Mouse (Mus musculus) megakaryocyte, adult 5-6 weeks (primary cell): ENCODE measurements around the gene Gm37240. TPM values are rescaled to one million over a fixed set of nuclear protein-coding genes. Genes with fewer than 3 reads are reported as not detected.
"Not testable (repeated sequence)": the region's sequence is repeated elsewhere in the genome, so short reads cannot be mapped to it uniquely, and the experiment has no call there.

Experiments used
- ATAC-seq: 2 replicates; pipeline ENCODE4 v1.8.0; 2016; ENCODE audit warnings: mild to moderate bottlenecking, inconsistent platforms; ENCODE audit not compliant: poor library complexity, severe bottlenecking
- total RNA-seq, 2 experiments: library from RNA; stranded (forward) in 1 of 2; stranded (reverse) in 1 of 2; fragments of 153-499, 151-499 nt in 1 of 2; fragments of 221-1000, 200-1000 nt in 1 of 2; gene quantifications; 2 replicates each; pipeline versions ENCODE4 v1.2.3 to v1.2.4; 2015 to 2017

Gm37240 gene
- total RNA-seq, 2 experiments from 2014 or later, result 0.07 to 0.15 TPM

DNA sequence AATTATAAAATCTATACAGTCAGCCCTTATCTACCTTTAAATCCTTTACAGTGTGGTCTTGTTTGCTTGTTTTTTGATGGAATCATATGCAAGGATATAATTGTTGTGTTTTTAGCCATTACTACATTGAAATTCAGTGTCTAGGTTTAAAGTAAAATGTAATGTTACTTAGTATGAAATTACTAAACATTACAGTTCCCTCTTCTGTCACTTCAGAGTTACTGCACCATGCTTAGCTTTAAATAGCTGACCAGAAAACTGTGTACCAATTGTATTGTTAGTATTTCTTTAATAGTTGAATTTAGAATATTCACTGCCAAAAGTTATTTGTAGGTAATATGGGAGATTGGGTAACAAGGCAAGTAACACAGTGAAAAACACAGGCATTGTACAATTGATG is 1017.2 kb downstream of the Gm37240 start:
- no peak for ATAC-seq

DNA sequence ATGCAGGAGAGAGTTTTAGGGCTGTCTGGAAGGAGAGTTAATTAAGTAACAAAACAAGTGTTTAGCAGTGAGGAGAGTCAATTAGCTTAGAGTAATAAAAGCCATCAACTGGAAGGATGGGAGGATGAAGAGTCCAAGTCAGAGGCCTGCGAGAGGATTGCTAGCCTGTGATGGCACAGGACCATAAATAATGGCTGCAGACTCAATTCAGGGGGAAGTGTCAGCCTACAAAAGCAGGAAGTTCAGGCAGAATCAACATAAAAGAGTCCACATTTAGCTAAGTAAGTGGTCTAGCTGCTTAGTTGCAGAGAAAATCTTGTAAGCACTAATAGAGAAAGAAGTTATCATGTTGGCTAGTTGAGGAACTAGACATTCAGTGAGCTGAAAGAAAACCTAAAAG is 1019.3 kb downstream of the Gm37240 start:
- ATAC-seq, result peak; percentile 40; the same call in 1 of the 2 replicates

GRCm38 (mm10) chr3:84867434-84867975 is 1019.8 kb downstream of the Gm37240 start:
- no peak for ATAC-seq

DNA sequence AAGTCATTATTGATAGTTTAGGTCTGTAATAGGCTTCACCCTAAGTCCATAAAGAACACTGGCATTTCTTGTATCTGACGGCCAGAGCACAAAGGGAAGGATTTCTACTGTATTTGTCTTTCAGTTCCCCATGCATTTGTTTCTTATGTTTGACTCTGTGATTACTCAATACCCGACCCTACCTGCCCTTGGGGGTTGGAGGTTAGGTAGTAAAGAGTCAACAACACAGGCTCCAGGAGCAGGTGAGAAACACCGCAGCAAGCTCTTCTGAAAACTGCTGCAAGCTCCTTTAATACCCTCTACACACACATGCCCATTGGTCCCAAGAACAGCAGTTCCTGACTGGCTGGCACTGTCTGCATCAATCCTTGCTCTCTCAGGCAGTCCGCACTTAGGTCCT is 1020.5 kb downstream of the Gm37240 start:
- ATAC-seq, result no peak

GRCm38 (mm10) chr3:84865684-84866083 is 1021.6 kb downstream of the Gm37240 start:
- no peak for ATAC-seq

- ATAC-seq, result not testable (repeated sequence)
Measured at GRCm38 (mm10) chr3:84861817-84862216, 1025.5 kb downstream of the Gm37240 start.

- ATAC-seq, result no peak
Measured at GRCm38 (mm10) chr3:84860669-84861068, 1026.6 kb downstream of the Gm37240 start.

- ATAC-seq, result peak; percentile 86
Measured at GRCm38 (mm10) chr3:84854440-84854839, 1032.9 kb downstream of the Gm37240 start.

GRCm38 (mm10) chr3:84852877-84853276 is 1034.4 kb downstream of the Gm37240 start:
- ATAC-seq, result peak; percentile 51

DNA sequence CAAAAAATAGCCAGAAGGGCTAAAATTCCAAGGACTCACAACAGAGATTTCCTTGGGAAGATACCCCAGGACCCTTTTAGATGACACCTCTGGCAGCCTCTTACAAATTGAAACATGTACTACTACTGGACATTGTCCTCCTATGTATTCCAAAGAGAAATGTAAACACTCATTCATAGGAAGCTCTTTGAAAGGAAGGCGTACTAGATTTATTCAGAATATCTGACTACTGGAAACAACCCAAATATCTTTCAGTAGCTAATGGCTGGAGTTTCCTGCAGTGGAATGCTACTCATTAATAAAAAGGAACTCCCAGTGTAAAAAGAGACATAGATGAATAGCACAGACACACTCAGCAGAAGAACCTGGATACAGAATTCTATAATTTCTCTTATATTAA is 1035.5 kb downstream of the Gm37240 start:
- no peak for ATAC-seq

DNA sequence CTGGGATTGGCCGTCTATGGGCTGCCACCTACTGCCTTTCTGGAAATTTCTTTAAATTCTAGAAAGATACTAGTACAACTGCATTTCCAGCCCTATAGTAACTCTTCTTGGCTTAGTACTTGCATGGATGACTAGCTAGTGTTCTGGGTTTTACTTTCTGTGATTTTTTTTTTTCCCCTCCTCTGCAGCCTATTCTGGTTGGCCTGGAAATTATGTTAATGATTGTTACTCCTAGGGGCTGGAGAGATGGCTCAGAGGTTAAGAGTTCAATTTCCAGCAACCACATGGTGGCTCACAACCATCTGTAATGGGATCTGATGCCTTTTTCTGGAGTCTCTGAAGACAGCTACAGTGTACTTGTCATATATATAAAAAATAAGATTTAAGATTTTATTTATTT is 1036.9 kb downstream of the Gm37240 start:
- ATAC-seq, result no peak

DNA sequence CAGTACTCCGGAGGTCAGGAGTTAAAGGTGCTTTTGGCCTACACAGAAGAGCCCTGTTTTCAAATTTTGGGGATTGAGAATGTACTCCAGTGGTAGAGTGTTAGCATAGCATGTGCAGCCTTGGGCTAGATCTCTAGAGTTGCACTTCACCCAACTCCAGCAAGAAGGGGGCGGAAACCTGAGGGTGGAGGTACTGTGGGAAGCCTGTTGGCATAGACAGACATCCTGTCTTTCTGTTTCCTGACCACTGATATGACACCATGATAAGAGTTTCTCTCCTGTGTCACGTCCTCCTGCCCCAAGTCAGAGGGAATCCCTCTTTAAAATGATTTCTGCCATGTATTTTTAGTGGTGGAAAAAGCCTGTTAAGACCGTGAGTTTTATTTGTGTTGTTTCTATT is 1038.5 kb downstream of the Gm37240 start:
- ATAC-seq, result peak; percentile 70

- ATAC-seq, result 0 out of 2 replicates have a peak, but pooled peaks have one; percentile 43
Measured at GRCm38 (mm10) chr3:84843594-84843993, 1043.7 kb downstream of the Gm37240 start.

DNA sequence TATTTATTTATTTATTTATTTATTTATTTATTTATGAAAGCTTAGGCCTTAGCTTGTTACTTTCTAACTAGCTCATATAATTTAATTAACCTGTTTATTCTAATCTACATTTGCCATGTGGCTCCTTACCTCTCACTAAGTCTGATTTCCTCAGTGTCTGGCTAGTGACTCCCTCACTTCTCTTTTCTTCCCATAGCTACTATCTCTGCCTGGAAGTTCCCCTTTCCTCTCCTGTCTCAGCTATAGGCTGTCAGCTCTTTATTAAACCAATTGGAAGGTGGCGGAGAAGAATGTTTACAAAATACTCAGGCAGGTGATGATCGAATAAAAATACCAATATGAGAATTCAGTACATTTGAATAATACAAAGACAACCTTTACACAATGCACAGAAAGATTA is 1044.5 kb downstream of the Gm37240 start:
- peak; percentile 96 for ATAC-seq

GRCm38 (mm10) chr3:84841271-84841670 is 1046.0 kb downstream of the Gm37240 start:
- ATAC-seq, result no peak

- no peak for ATAC-seq
Measured at GRCm38 (mm10) chr3:84839499-84839898, 1047.8 kb downstream of the Gm37240 start.

DNA sequence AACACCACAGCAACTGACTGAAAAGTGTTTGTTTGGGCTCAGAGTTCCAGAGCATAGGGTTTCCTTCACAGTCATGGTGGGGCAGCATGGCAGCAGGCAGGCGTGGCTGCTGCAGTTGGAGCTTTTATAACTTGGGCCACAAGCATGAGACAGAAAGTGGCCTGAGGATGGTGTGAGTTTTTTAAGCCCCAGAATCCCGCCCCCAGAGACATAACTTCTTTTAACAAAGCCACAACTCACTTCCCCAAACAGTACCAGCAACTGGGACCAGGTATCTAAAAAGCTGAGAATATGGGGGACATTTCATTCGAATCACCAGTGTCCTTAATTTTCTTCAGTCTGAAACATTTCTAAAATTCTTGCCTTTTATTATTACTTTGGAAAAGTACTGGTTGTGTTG is 1049.3 kb downstream of the Gm37240 start:
- peak; percentile 65 for ATAC-seq

- ATAC-seq, result no peak
Measured at GRCm38 (mm10) chr3:84836029-84836428, 1051.3 kb downstream of the Gm37240 start.

DNA sequence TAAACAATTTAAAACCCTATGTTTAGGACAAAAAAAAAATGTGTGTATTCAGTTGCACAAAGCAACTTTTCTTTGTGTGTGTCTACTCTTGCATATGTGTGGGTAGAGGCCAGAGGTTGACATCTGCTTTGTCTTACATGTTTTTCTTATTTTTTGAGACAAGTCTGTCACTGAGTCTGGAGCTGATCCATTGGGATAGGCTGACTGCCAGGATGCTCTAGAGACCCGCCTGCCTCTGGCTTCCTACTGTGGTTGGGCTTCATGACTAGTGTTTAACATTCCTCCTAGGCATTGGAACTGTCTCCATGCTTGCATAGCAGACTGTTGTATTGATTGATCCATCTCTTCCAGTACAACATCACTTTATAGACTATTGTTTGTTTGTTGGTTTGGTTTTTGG is 1058.0 kb downstream of the Gm37240 start:
- no peak for ATAC-seq

DNA sequence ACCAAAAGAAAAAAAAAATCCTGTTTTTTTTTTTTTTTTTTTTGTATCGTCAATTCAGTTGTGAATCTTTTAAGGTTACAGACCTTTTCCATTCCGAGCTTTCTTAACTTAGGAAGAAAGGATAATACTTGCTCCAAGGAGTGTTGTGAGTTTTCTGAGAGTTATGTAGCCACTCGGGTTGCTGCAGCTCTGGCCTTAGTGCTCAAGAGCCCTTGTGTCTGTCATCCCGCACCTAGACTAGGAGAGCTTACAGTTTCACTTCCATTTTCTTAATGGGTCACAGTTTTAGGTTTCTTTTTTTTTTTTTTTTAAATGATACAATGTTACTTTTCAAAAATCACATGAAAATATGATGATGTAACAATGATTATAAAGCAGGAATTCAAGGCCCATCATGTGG is 1059.7 kb downstream of the Gm37240 start:
- ATAC-seq, result peak; percentile 69

DNA sequence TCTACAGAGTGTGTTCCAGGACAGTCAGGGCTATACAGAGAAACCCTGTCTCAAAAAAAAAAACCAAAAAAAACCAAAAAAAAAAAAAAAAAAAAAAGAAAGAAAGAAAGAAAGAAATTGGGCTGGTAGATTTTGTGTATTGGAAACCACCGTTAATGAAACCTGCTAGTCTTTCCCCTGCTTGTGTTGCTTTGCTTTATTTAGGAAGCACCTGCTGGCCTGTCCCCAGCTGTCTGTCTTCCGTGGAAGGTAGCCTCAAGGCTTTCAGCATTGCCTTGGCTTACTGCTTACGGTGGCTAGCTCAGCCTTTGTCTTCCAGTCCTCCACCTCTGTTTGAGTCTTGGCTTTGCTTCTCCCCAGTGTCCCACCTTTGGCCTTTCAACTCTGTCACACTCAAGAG is 1060.4 kb downstream of the Gm37240 start:
- ATAC-seq, result no peak

GRCm38 (mm10) chr3:84826405-84826804 is 1060.9 kb downstream of the Gm37240 start:
- ATAC-seq, result peak; percentile 26; the same call in 1 of the 2 replicates

DNA sequence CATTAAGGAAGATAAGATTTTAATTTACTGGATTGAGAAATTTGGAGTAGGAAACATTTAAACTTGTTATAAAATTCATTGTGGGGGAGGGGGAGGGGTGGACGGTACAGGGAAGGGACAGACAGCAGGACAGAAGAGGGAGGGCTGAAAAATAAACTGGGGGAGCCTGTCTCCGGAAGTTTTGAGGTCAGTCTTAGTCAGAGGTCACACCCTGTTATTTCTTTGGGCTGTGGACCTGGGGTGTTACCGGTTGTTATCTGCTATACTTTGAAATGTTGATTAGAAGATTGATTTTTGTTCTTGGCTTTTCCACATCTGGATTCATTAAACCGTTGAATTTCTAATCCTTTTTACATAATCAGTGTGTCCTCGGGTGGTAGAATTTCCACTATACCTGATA is 1061.3 kb downstream of the Gm37240 start:
- peak; percentile 53; the same call in 1 of the 2 replicates for ATAC-seq
